12 mouse cellular contexts compared by ENCODE assay signal in the genomic region with DNA sequence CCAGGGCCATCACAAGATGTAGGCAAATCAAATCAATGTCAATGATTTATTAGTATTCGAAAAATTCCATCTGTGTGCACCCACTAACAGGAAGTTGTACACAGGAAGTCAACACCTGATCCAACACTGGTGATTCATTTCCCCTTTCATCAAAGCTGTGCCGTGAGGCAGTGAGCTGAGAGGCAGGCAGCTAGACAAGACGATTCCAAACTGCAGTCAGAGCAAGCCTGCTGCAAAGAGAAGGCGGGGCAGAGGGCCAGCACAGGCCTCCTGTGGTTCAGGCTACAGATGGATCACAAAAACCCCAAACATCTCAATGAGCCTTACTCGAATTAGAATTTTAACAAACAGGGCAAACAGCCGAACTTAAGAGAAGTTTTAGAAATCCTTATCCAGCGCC.
DNase-seq lines count a peak whose midpoint lies in the region; ATAC-seq and TF ChIP-seq lines count a peak whose summit lies in the region.
"Had no signal": no experiment of that assay in that cellular context is flagged by ENCODE, and none has a peak within 500 bp of the region (broad histone marks: within the 10 kb centered on the region; RNA-seq: fewer than 3 reads in every experiment).

No protein-coding gene starts in this region.

- no peak for TF ChIP-seq CTCF in midbrain, postnatal 0 days (IDR thresholded peaks at IDR 0.05)

- 60% methylated on average over 7 of the region's 7 CpGs for WGBS in embryonic facial prominence, embryonic 12.5 days
- WGBS in embryonic facial prominence, embryonic 10.5 days = 61% methylated on average over 7 of the region's 7 CpGs
- 48% methylated on average over 7 of the region's 7 CpGs for WGBS in midbrain, embryonic 12.5 days
- 50% methylated on average over 7 of the region's 7 CpGs for WGBS in midbrain, embryonic 11.5 days
- WGBS in midbrain, postnatal 0 days = 35% methylated on average over 7 of the region's 7 CpGs

- no peak overlapping the region for H3K4me3 ChIP-seq in embryonic facial prominence, embryonic 12.5 days
- H3K4me3 ChIP-seq in embryonic facial prominence, embryonic 10.5 days = no peak overlapping the region
- H3K4me3 ChIP-seq in midbrain, embryonic 12.5 days = no peak overlapping the region
- no peak overlapping the region for H3K4me3 ChIP-seq in midbrain, embryonic 11.5 days (ENCODE audit: low read depth, low read length)
- no peak overlapping the region for H3K4me3 ChIP-seq in midbrain, postnatal 0 days (ENCODE audit: low read depth, low read length)
- H3K4me3 ChIP-seq: stomach, embryonic 15.5 days had no signal

- ATAC-seq in embryonic facial prominence, embryonic 12.5 days (ENCODE audit: insufficient number of reproducible peaks, insufficient read depth, low FRiP score, low TSS enrichment) = no peak
- ATAC-seq in midbrain, embryonic 12.5 days (ENCODE audit: low FRiP score, low read depth) = no peak
- no peak for ATAC-seq in midbrain, embryonic 11.5 days (ENCODE audit: low FRiP score)
- no peak for ATAC-seq in midbrain, postnatal 0 days (ENCODE audit: low FRiP score)
- no peak for ATAC-seq in activated CD4-positive, CD25-positive, alpha-beta regulatory T cell, adult 4 months
- ATAC-seq: CD4-positive, CD25-positive, alpha-beta regulatory T cell, adult 4 months had no signal

- H3K4me2 ChIP-seq in embryonic facial prominence, embryonic 12.5 days (replicated peaks) = no peak overlapping the region
- no peak overlapping the region for H3K4me2 ChIP-seq in midbrain, embryonic 12.5 days (replicated peaks)
- no peak overlapping the region for H3K4me2 ChIP-seq in midbrain, embryonic 11.5 days
- H3K4me2 ChIP-seq in midbrain, postnatal 0 days (ENCODE audit: low read depth, low read length, poor library complexity, severe bottlenecking) = no peak overlapping the region
- H3K4me2 ChIP-seq: stomach, embryonic 15.5 days had no signal

- no peaks in the 10 kb centered on the region for H3K4me1 ChIP-seq in embryonic facial prominence, embryonic 12.5 days
- peaks cover 6% of the 10 kb centered on the region; the same call in 1 of the 2 replicates for H3K4me1 ChIP-seq in embryonic facial prominence, embryonic 10.5 days
- peaks cover 9% of the 10 kb centered on the region; the same call in 1 of the 2 replicates for H3K4me1 ChIP-seq in midbrain, embryonic 12.5 days
- H3K4me1 ChIP-seq in midbrain, embryonic 11.5 days (ENCODE audit: control insufficient read depth, insufficient read depth, low read length) = peaks cover 6% of the 10 kb centered on the region; the same call in 1 of the 2 replicates
- no peaks in the 10 kb centered on the region for H3K4me1 ChIP-seq in midbrain, postnatal 0 days (ENCODE audit: insufficient read depth, low read length)
- H3K4me1 ChIP-seq: stomach, embryonic 15.5 days had no signal

- no peaks in the 10 kb centered on the region for H3K9me3 ChIP-seq in embryonic facial prominence, embryonic 12.5 days
- H3K9me3 ChIP-seq in embryonic facial prominence, embryonic 10.5 days = 0 out of 2 replicates have a peak, but pooled peaks cover 4% of the 10 kb centered on the region
- no peaks in the 10 kb centered on the region for H3K9me3 ChIP-seq in midbrain, embryonic 12.5 days
- H3K9me3 ChIP-seq in midbrain, embryonic 11.5 days (ENCODE audit: control insufficient read depth, low read length) = no peaks in the 10 kb centered on the region
- H3K9me3 ChIP-seq in midbrain, postnatal 0 days (ENCODE audit: low read length) = no peaks in the 10 kb centered on the region
- H3K9me3 ChIP-seq: stomach, embryonic 15.5 days had no signal

- H3K36me3 ChIP-seq in embryonic facial prominence, embryonic 12.5 days = 0 out of 2 replicates have a peak, but pooled peaks cover 2% of the 10 kb centered on the region
- H3K36me3 ChIP-seq in embryonic facial prominence, embryonic 10.5 days (replicated peaks) = peaks cover 48% of the 10 kb centered on the region
- H3K36me3 ChIP-seq in midbrain, embryonic 12.5 days = no peaks in the 10 kb centered on the region
- no peaks in the 10 kb centered on the region for H3K36me3 ChIP-seq in midbrain, embryonic 11.5 days (ENCODE audit: control insufficient read depth, insufficient read depth, low read length)
- no peaks in the 10 kb centered on the region for H3K36me3 ChIP-seq in midbrain, postnatal 0 days (ENCODE audit: insufficient read depth, low read length)

- DNase-seq in embryonic facial prominence, embryonic 10.5 days (ENCODE audit: low spot score) = no peak
- DNase-seq in midbrain, embryonic 11.5 days (ENCODE audit: low spot score, missing footprints) = no peak
- DNase-seq in fibroblast of lung, adult 2 months (ENCODE audit: low read depth) = peak; percentile 54
- peak; percentile 34 for DNase-seq in midbrain, postnatal 0 days (ENCODE audit: low spot score)
- DNase-seq in adrenal gland, adult 18-20 months (ENCODE audit: low spot score in 2 of 2) = no peak
- DNase-seq: adrenal gland, postnatal 14 days had no signal

- no peaks in the 10 kb centered on the region for H3K27me3 ChIP-seq in embryonic facial prominence, embryonic 12.5 days
- H3K27me3 ChIP-seq in embryonic facial prominence, embryonic 10.5 days (replicated peaks; ENCODE audit: low read depth, poor library complexity, severe bottlenecking) = no peaks in the 10 kb centered on the region
- H3K27me3 ChIP-seq in midbrain, embryonic 12.5 days = no peaks in the 10 kb centered on the region
- no peaks in the 10 kb centered on the region for H3K27me3 ChIP-seq in midbrain, embryonic 11.5 days (ENCODE audit: control insufficient read depth, insufficient read depth, low read length)
- H3K27me3 ChIP-seq in midbrain, postnatal 0 days (ENCODE audit: insufficient read depth, low read length) = no peaks in the 10 kb centered on the region
- H3K27me3 ChIP-seq: stomach, embryonic 15.5 days had no signal

- H3K9ac ChIP-seq in embryonic facial prominence, embryonic 12.5 days = no peak overlapping the region
- H3K9ac ChIP-seq in midbrain, embryonic 12.5 days (replicated peaks) = no peak overlapping the region
- no peak overlapping the region for H3K9ac ChIP-seq in midbrain, embryonic 11.5 days (ENCODE audit: low read length)
- no peak overlapping the region for H3K9ac ChIP-seq in midbrain, postnatal 0 days (replicated peaks; ENCODE audit: low read length, poor library complexity, severe bottlenecking)
- H3K9ac ChIP-seq: liver, embryonic 14.5 days; stomach, embryonic 15.5 days had no signal

- H3K27ac ChIP-seq in embryonic facial prominence, embryonic 12.5 days = 0 out of 2 replicates have a peak overlapping the region, but pooled peaks have one; percentile 3
- no peak overlapping the region for H3K27ac ChIP-seq in embryonic facial prominence, embryonic 10.5 days (replicated peaks)
- peak overlapping the region; percentile 43; the same call in 1 of the 2 replicates for H3K27ac ChIP-seq in midbrain, embryonic 12.5 days (replicated peaks)
- no peak overlapping the region for H3K27ac ChIP-seq in midbrain, embryonic 11.5 days (ENCODE audit: low read depth, low read length)
- H3K27ac ChIP-seq in midbrain, postnatal 0 days (ENCODE audit: low read depth, low read length) = no peak overlapping the region
- H3K27ac ChIP-seq: liver, embryonic 14.5 days; stomach, embryonic 15.5 days had no signal

Comparison
In these comparisons a context has a peak if more than half of its experiments do, and no peak if none do; other contexts are left out.
1. H3K27ac ChIP-seq: peak in embryonic facial prominence, embryonic 12.5 days (single experiment) and midbrain, embryonic 12.5 days (single experiment); none in embryonic facial prominence, embryonic 10.5 days (single experiment), midbrain, embryonic 11.5 days (single experiment) and midbrain, postnatal 0 days (single experiment).
2. DNase-seq: peak in fibroblast of lung, adult 2 months (single experiment) and midbrain, postnatal 0 days (single experiment); none in embryonic facial prominence, embryonic 10.5 days (single experiment), midbrain, embryonic 11.5 days (single experiment) and adrenal gland, adult 18-20 months (0 of 2).